Mouse (Mus musculus): ENCODE results near the gene Wwc2.

- no peak for TF ChIP-seq GATA1 (IDR thresholded peaks at IDR 0.05; ENCODE audit: low read length)
- TF ChIP-seq TAL1 (IDR thresholded peaks at IDR 0.05; ENCODE audit: low read length): no peak
Measured at GRCm38 (mm10) chr8:47978755-47979154, 12.0 kb downstream of the Wwc2 start.

Data from erythroblast, embryonic 14.5 days (primary cell).